Mouse (Mus musculus) testis, adult 2 months (tissue): ENCODE measurements around the gene Mvp. TPM values are rescaled to one million over a fixed set of nuclear protein-coding genes. Genes with fewer than 3 reads are reported as not detected.

Experiments
- H3K27ac ChIP-seq: fragments of 200-500 bp; 2 replicates; pipeline ENCODE4 v1.5.1; 2012; ENCODE audit warnings: low read depth, low read length; ENCODE audit not compliant: control insufficient read depth, insufficient read depth
- H3K27me3 ChIP-seq: fragments of 200-500 bp; 2 replicates; pipeline ENCODE4 v1.6.1; 2012; ENCODE audit warnings: mild to moderate bottlenecking, low read length, moderate library complexity; ENCODE audit not compliant: control insufficient read depth, insufficient read depth
- H3K36me3 ChIP-seq: fragments of 200-500 bp; 2 replicates; pipeline ENCODE4 v1.6.1; 2012; ENCODE audit warnings: mild to moderate bottlenecking, low read length; ENCODE audit not compliant: control insufficient read depth, insufficient read depth
- H3K4me1 ChIP-seq: fragments of 200-500 bp; 2 replicates; pipeline ENCODE4 v1.6.1; 2012; ENCODE audit warnings: low read length; ENCODE audit not compliant: control insufficient read depth, insufficient read depth
- H3K4me3 ChIP-seq: fragments of 200-500 bp; 2 replicates; pipeline ENCODE4 v1.5.1; 2012; ENCODE audit warnings: low read depth, mild to moderate bottlenecking, low read length, moderate library complexity, mixed read lengths; ENCODE audit not compliant: control insufficient read depth
- CTCF ChIP-seq: fragments of 200-500 bp; IDR thresholded peaks from 2 replicates; pipeline ENCODE4 v1.5.1; 2012; ENCODE audit warnings: low read depth, mild to moderate bottlenecking, inconsistent platforms, low read length, moderate library complexity; ENCODE audit not compliant: control insufficient read depth, insufficient read depth, insufficient replicate concordance
- POLR2A ChIP-seq: fragments of 200-500 bp; IDR thresholded peaks from 2 replicates; pipeline ENCODE4 v1.6.1; 2012; ENCODE audit warnings: low read depth, mild to moderate bottlenecking, inconsistent platforms, low read length, moderate library complexity; ENCODE audit not compliant: control insufficient read depth
- polyA plus RNA-seq: library from polyadenylated mRNA; depleted of rRNA; stranded (reverse); fragments of >200 nt; gene quantifications from 2 replicates; pipeline ENCODE4 v1.2.3, GENCODE M21; 2012

Gene Mvp
- polyA plus RNA-seq, 1 experiment, result 3.0 TPM

GRCm38 (mm10) chr7:126983113-126983512 lies 31.3 kb downstream of the Mvp start:
- Histone ChIP-seq H3K4me3 (no peak overlapping the region), H3K27me3 (no peaks in the 10 kb centered on the region), H3K36me3 (no peaks in the 10 kb centered on the region), H3K27ac (no peak overlapping the region), H3K4me1 (no peaks in the 10 kb centered on the region; the same call in 1 of the 2 replicates)
- TF ChIP-seq CTCF, result no peak

GRCm38 (mm10) chr7:126982054-126982453 lies 32.4 kb downstream of the Mvp start:
- no peak overlapping the region for H3K4me3 ChIP-seq
- no peaks in the 10 kb centered on the region; the same call in none of the 2 replicates for H3K4me1 ChIP-seq
- no peaks in the 10 kb centered on the region for H3K27me3 ChIP-seq
- no peak overlapping the region for H3K27ac ChIP-seq
- H3K36me3 ChIP-seq, result no peaks in the 10 kb centered on the region
- no peak for TF ChIP-seq POLR2A
- TF ChIP-seq CTCF, result no peak

GRCm38 (mm10) chr7:126981601-126982000 lies 32.8 kb downstream of the Mvp start:
- no peaks in the 10 kb centered on the region for H3K27me3 ChIP-seq

GRCm38 (mm10) chr7:126978841-126979240 lies 35.6 kb downstream of the Mvp start:
- Histone ChIP-seq H3K36me3 (no peaks in the 10 kb centered on the region), H3K27me3 (no peaks in the 10 kb centered on the region), H3K4me1 (peaks cover 11% of the 10 kb centered on the region), H3K27ac (no peak overlapping the region), H3K4me3 (peak overlapping the region; percentile 2)
- TF ChIP-seq POLR2A (no peak), CTCF (no peak)

More at GRCm38 (mm10) chr7:126981601-126982000, 32.8 kb downstream of the Mvp start:
- H3K4me3 ChIP-seq, result no peak overlapping the region
- no peaks in the 10 kb centered on the region for H3K36me3 ChIP-seq
- no peak overlapping the region for H3K27ac ChIP-seq
- peaks cover 3% of the 10 kb centered on the region for H3K4me1 ChIP-seq
- TF ChIP-seq POLR2A (no peak), CTCF (no peak)

GRCm38 (mm10) chr7:126976878-126977459 lies 37.5 kb downstream of the Mvp start:
- no peak overlapping the region for H3K27ac ChIP-seq
- TF ChIP-seq POLR2A (no peak), CTCF (no peak)

GRCm38 (mm10) chr7:126975950-126976866 lies 38.2 kb downstream of the Mvp start, which contains the start of gene Cdiptos:
TSS of gene Cdiptos (minus strand) at chr7:126976098.
- TF ChIP-seq POLR2A (peak; percentile 68), CTCF (peak; percentile 91)

More at GRCm38 (mm10) chr7:126976878-126977459, 37.5 kb downstream of the Mvp start:
- peak overlapping the region; percentile 91 for H3K4me3 ChIP-seq
- peaks cover 11% of the 10 kb centered on the region for H3K4me1 ChIP-seq
- no peaks in the 10 kb centered on the region for H3K36me3 ChIP-seq
- H3K27me3 ChIP-seq, result no peaks in the 10 kb centered on the region

GRCm38 (mm10) chr7:126975893-126975949 lies 38.7 kb downstream of the Mvp start, which contains the start of gene Cdipt:
TSS of gene Cdipt (plus strand) at chr7:126975914.
- peak within 1 kb of the TSS; percentile 91 for H3K4me3 ChIP-seq
- peaks cover 11% of the 10 kb centered on the region for H3K4me1 ChIP-seq
- no peaks in the 10 kb centered on the region for H3K36me3 ChIP-seq
- peak within 1 kb of the TSS; percentile 96 for H3K27ac ChIP-seq
- no peak for TF ChIP-seq POLR2A
- H3K27me3 ChIP-seq, result no peaks in the 10 kb centered on the region

More at GRCm38 (mm10) chr7:126975950-126976866, 38.2 kb downstream of the Mvp start, which contains the start of gene Cdiptos:
- Histone ChIP-seq H3K4me1 (peaks cover 11% of the 10 kb centered on the region), H3K4me3 (peak within 1 kb of the TSS; percentile 91), H3K36me3 (no peaks in the 10 kb centered on the region), H3K27me3 (no peaks in the 10 kb centered on the region), H3K27ac (peak within 1 kb of the TSS; percentile 96)

GRCm38 (mm10) chr7:126975493-126975892 lies 38.9 kb downstream of the Mvp start:
- peaks cover 11% of the 10 kb centered on the region for H3K4me1 ChIP-seq
- no peaks in the 10 kb centered on the region for H3K27me3 ChIP-seq
- peak overlapping the region; percentile 96 for H3K27ac ChIP-seq
- no peak; the same call in 1 of the 2 replicates for TF ChIP-seq POLR2A
- H3K4me3 ChIP-seq, result peak overlapping the region; percentile 91
- no peaks in the 10 kb centered on the region for H3K36me3 ChIP-seq
